Comparison of ENCODE assay signal across 8 mouse cellular contexts in genomic region chr11:47988697-47989533, GRCm38 (mm10). TPM values are rescaled to one million over a fixed set of nuclear protein-coding genes. Genes with fewer than 3 reads are reported as not detected.
DNase-seq lines count a peak whose midpoint lies in the region; ATAC-seq and TF ChIP-seq lines count a peak whose summit lies in the region.

Gene Sgcd (minus strand): TSS chr11:47988969.

- H3K4me2 ChIP-seq in embryonic facial prominence, embryonic 13.5 days, result peak within 1 kb of the TSS; percentile 88
- peak within 1 kb of the TSS; percentile 98 for H3K4me2 ChIP-seq in kidney, postnatal 0 days (ENCODE audit: low read length)

- peaks cover 14% of the 10 kb centered on the region for H3K4me1 ChIP-seq in embryonic facial prominence, embryonic 13.5 days
- no peaks in the 10 kb centered on the region; the same call in 1 of the 2 replicates for H3K4me1 ChIP-seq in heart, adult 2 months (ENCODE audit: control insufficient read depth, insufficient read depth, low read length)
- 0 out of 2 replicates have a peak, but pooled peaks cover 4% of the 10 kb centered on the region for H3K4me1 ChIP-seq in kidney, postnatal 0 days (replicated peaks; ENCODE audit: insufficient read depth, low read length)

- peak; percentile 58 for ATAC-seq in embryonic facial prominence, embryonic 13.5 days (ENCODE audit: insufficient number of reproducible peaks, insufficient read depth, low FRiP score, low TSS enrichment, low read depth)
- ATAC-seq in kidney, postnatal 0 days (replicated peaks; ENCODE audit: low FRiP score, low read depth), result peak; percentile 75

- peak within 1 kb of the TSS; percentile 70 for H3K4me3 ChIP-seq in embryonic facial prominence, embryonic 13.5 days
- H3K4me3 ChIP-seq in heart, adult 2 months, result peak within 1 kb of the TSS; percentile 39
- H3K4me3 ChIP-seq in kidney, postnatal 0 days (replicated peaks; ENCODE audit: low read depth, low read length), result peak within 1 kb of the TSS; percentile 55

- no peaks in the 10 kb centered on the region for H3K36me3 ChIP-seq in embryonic facial prominence, embryonic 13.5 days
- H3K36me3 ChIP-seq in heart, adult 2 months (ENCODE audit: control insufficient read depth, insufficient read depth, low read length), result no peaks in the 10 kb centered on the region
- no peaks in the 10 kb centered on the region for H3K36me3 ChIP-seq in kidney, postnatal 0 days (ENCODE audit: insufficient read depth, low read length)

- under 1% methylated on average over 51 of the region's 67 CpGs for WGBS in embryonic facial prominence, embryonic 13.5 days
- WGBS in heart, adult 2 months, result under 1% methylated on average over 66 of the region's 67 CpGs
- WGBS in kidney, postnatal 0 days, result under 1% methylated on average over 66 of the region's 67 CpGs

- TF ChIP-seq POLR2A in heart, adult 2 months (IDR thresholded peaks at IDR 0.05; ENCODE audit: insufficient read depth, low read depth, low read length), result no peak

- H3K9ac ChIP-seq in embryonic facial prominence, embryonic 13.5 days, result peak within 1 kb of the TSS; percentile 75
- H3K9ac ChIP-seq in heart, adult 2 months (ENCODE audit: low read depth, low read length), result peak within 1 kb of the TSS; percentile 45
- H3K9ac ChIP-seq in kidney, postnatal 0 days (ENCODE audit: low read depth, low read length), result peak within 1 kb of the TSS; percentile 32; the same call in 1 of the 2 replicates

- H3K27ac ChIP-seq in embryonic facial prominence, embryonic 13.5 days, result peak within 1 kb of the TSS; percentile 44; the same call in 1 of the 2 replicates
- no peak within 1 kb of the TSS for H3K27ac ChIP-seq in heart, adult 2 months
- no peak within 1 kb of the TSS for H3K27ac ChIP-seq in kidney, postnatal 0 days

- H3K79me2 ChIP-seq in heart, adult 2 months (replicated peaks; ENCODE audit: control insufficient read depth, insufficient read depth, low read length), result no peaks in the 10 kb centered on the region

- no peak for TF ChIP-seq EP300 in heart, adult 2 months (IDR thresholded peaks at IDR 0.05; ENCODE audit: insufficient read depth, low read depth, low read length)

- TF ChIP-seq CTCF in heart, adult 2 months (IDR thresholded peaks at IDR 0.05), result no peak
- TF ChIP-seq CTCF in kidney, postnatal 0 days (IDR thresholded peaks at IDR 0.05; ENCODE audit: low read depth), result no peak

- H3K9me3 ChIP-seq in embryonic facial prominence, embryonic 13.5 days, result no peaks in the 10 kb centered on the region
- H3K9me3 ChIP-seq in kidney, postnatal 0 days (replicated peaks; ENCODE audit: low read length), result no peaks in the 10 kb centered on the region

- peaks cover 74% of the 10 kb centered on the region for H3K27me3 ChIP-seq in embryonic facial prominence, embryonic 13.5 days
- peaks cover 7% of the 10 kb centered on the region for H3K27me3 ChIP-seq in heart, adult 2 months (ENCODE audit: control insufficient read depth, insufficient read depth, low read length)
- peaks cover 13% of the 10 kb centered on the region for H3K27me3 ChIP-seq in kidney, postnatal 0 days (ENCODE audit: insufficient read depth, low read length)

- DNase-seq in cerebellum, adult 11-12 months, result peak; percentile 8
- no peak for DNase-seq in cerebellum, adult 9-11 months
- peak; percentile 15 to 49 for DNase-seq in heart, adult 2 months
- DNase-seq in kidney, postnatal 0 days (ENCODE audit: low spot score), result peak; percentile 54
- DNase-seq in liver, result peak; percentile 12
- peak; percentile 2 for DNase-seq in ovary, adult 18-20 months (ENCODE audit: low spot score)
- no peak for DNase-seq in spleen, postnatal 14 days (ENCODE audit: low spot score in 2 of 2)

- intact Hi-C loops in heart, adult 2 months (cut with DNase I), result loop anchor here (10.0 kb wide), 1 partner anchor 436 kb away; no protein-coding TSS in a partner anchor

RNA-seq across cellular contexts. Expression of gene Sgcd, which starts in this region (rescaled TPM):
- 10.9 and 11.4 TPM in 2 replicates for polyA plus RNA-seq in embryonic facial prominence, embryonic 13.5 days (2015; fragmentation: Nextera tagmentation; extraction: Ambion mirVana)
- total RNA-seq in heart, adult 2 months (2021), result 10 to 100 TPM; 60.9 to 69.5 TPM
- 7.1 and 17.2 TPM in 2 replicates for polyA plus RNA-seq in heart, adult 2 months (2012; rRNA removed)
- 1.3 and 1.4 TPM in 2 replicates for polyA plus RNA-seq in kidney, postnatal 0 days (2015; fragmentation: Nextera tagmentation; extraction: Ambion mirVana)

Comparison
In these comparisons a context has a peak if more than half of its experiments do, and no peak if none do; other contexts are left out.
1. DNase-seq: peak in cerebellum, adult 11-12 months (single experiment), heart, adult 2 months (2 of 2), kidney, postnatal 0 days (single experiment), liver (single experiment) and ovary, adult 18-20 months (single experiment); none in cerebellum, adult 9-11 months (single experiment) and spleen, postnatal 14 days (0 of 2).
2. Peak in every context shown above with its lines, with median percentiles within 50 percentile points of each other: H3K4me3 ChIP-seq and H3K9ac ChIP-seq.